Mouse (Mus musculus) erythroblast, embryonic 14.5 days (primary cell): ENCODE results near the gene Acp5. TPM values are rescaled to one million over a fixed set of nuclear protein-coding genes. Genes with fewer than 3 reads are reported as not detected.
A peak's percentile ranks its signal among the peaks of the same experiment; 100 is the strongest.
"Not testable (repeated sequence)": the region's sequence is repeated elsewhere in the genome, so short reads cannot be mapped to it uniquely, and the experiment has no call there.

Experiments
- H3K27me3 ChIP-seq: 2 replicates; pipeline ENCODE4 v1.6.1; 2012; ENCODE audit warnings: inconsistent platforms; ENCODE audit not compliant: control insufficient read depth
- H3K36me3 ChIP-seq: 2 replicates; pipeline ENCODE4 v1.6.1; 2012; ENCODE audit warnings: mild to moderate bottlenecking, inconsistent platforms; ENCODE audit not compliant: control insufficient read depth
- H3K4me1 ChIP-seq: 2 replicates; pipeline ENCODE4 v1.6.1; 2012; ENCODE audit warnings: inconsistent platforms; ENCODE audit not compliant: control insufficient read depth
- H3K4me3 ChIP-seq: replicated peaks from 2 replicates; pipeline ENCODE3; 2012; ENCODE audit warnings: moderate library complexity, mild to moderate bottlenecking, inconsistent platforms
- H3K9me3 ChIP-seq: 2 replicates; pipeline ENCODE4 v1.6.1; 2012; ENCODE audit warnings: low read length, inconsistent platforms, mixed read lengths; ENCODE audit not compliant: control insufficient read depth
- GATA1 ChIP-seq: IDR thresholded peaks from 2 replicates; pipeline ENCODE4 v1.6.1; 2012; ENCODE audit warnings: low read length, inconsistent platforms, mixed read lengths
- TAL1 ChIP-seq: IDR thresholded peaks from 3 replicates; pipeline ENCODE4 v1.6.1; 2012; ENCODE audit warnings: low read length, inconsistent platforms, mixed read lengths
- polyA plus RNA-seq: library from polyadenylated mRNA; stranded (reverse); fragments of >175 nt; gene quantifications from 2 replicates; pipeline ENCODE4 v1.2.3, GENCODE M21; 2012

Acp5 gene
- polyA plus RNA-seq, 1 experiment = 46.6 TPM

DNA sequence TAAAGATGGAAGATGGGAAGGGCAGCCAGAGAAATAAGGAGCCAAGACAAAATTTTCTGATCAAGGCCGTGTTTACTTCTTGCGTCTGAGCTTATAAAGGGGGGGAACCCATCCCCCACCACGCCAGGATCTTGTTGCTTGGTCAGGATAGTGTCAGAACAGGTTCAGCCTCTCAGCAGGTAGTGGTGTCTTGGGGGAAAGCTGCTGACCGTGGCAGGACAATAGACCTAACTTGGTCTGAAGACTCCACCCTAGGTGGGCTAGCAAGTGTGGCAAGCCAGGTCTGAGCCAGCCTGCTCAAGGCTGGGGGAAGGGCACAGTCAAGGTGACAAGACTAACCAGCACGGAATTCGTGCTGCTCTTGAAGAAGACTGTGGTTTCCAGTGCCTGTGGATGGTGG lies 25.8 kb upstream of the Acp5 start:
- H3K27me3 ChIP-seq = peaks cover 4% of the 10 kb centered on the region; the same call in 1 of the 2 replicates
- H3K4me1 ChIP-seq = peaks cover 19% of the 10 kb centered on the region
- TF ChIP-seq GATA1 (no peak), TAL1 (no peak)
- no peak overlapping the region for H3K4me3 ChIP-seq
- H3K9me3 ChIP-seq = no peaks in the 10 kb centered on the region
- peaks cover 11% of the 10 kb centered on the region for H3K36me3 ChIP-seq

DNA sequence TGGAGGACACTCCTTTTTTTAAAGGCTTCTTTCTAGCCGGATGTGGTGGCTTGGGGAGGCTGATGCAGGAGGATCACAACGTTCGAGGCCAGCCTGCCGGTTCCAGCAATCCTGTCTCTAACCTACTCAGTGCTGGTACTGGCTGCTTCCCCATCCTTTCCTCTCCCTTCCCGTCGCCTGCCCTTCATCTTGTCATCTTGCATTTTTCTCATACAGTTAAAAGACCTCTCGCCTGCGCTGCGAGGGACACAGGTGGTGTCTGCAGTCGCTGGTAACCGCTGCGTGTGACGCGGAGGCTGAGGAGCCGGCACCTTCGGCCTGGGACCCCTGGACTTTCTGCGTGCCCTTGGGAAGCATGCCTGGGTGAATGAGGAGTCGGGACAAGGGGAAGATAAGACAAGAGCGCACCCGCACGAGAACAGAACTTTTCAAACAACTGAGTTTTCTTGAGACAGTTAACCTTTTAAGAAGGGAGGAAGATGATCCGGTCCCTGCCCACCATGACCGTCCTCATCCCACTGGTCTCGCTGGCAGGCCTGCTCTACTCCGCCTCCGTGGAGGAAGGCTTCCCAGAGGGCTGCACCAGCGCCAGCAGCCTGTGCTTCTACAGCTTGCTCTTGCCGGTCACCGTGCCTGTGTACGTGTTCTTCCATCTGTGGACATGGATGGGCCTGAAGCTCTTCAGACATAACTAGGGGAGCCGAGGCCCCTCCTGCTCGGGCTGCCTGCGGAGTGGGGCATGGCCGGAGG lies 22.2 kb upstream of the Acp5 start:
- H3K27me3 ChIP-seq = no peaks in the 10 kb centered on the region
- peak overlapping the region; percentile 95 for H3K4me3 ChIP-seq
- peaks cover 27% of the 10 kb centered on the region for H3K4me1 ChIP-seq
- TF ChIP-seq TAL1 (no peak), GATA1 (no peak)
- H3K9me3 ChIP-seq = no peaks in the 10 kb centered on the region
- peaks cover 11% of the 10 kb centered on the region for H3K36me3 ChIP-seq

DNA sequence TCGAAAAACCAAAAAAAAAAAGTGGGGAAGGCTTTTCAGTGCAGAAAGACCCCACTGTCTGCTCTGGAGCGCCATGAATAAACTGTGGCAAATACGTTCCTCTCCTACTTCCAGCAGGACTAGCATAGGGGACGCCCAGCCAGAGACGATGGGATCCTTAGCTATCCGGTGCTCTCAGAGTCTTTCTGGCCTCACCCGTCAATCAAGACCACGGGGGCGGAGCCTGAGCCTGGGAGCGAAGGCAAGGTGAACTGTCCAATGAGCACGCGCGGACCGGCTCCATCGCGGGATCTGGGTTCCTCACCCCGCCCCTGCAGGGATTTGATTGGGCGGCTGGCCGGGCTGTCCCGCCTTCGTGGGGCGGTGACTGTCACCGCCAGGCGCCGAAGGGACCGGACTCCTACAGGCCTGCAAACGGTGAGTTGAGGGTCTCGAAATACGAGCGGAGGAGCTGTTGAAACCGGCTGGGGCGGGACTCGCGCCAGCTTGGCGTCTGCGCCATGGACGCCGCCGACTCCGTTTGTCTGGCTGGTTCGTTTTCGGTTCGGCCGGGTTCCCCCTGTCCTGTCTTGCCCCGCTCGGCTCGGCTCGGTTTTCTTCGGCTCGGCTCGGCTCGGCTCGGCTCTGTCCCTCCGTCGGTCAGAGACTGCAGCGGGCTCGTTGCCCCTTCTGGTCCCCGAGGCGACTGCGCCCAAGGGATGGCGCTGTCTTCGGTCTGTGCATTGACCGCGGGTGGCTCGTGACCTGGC lies 21.2 kb upstream of the Acp5 start, which contains the start of gene Pigyl:
Pigyl (plus strand) TSS at position 350 of the 749 bp plus-strand sequence.
- Histone ChIP-seq H3K4me3 (peak within 1 kb of the TSS; percentile 95), H3K27me3 (peaks cover 5% of the 10 kb centered on the region), H3K9me3 (no peaks in the 10 kb centered on the region), H3K36me3 (peaks cover 11% of the 10 kb centered on the region), H3K4me1 (peaks cover 27% of the 10 kb centered on the region)
- no peak for TF ChIP-seq GATA1
- no peak for TF ChIP-seq TAL1

DNA sequence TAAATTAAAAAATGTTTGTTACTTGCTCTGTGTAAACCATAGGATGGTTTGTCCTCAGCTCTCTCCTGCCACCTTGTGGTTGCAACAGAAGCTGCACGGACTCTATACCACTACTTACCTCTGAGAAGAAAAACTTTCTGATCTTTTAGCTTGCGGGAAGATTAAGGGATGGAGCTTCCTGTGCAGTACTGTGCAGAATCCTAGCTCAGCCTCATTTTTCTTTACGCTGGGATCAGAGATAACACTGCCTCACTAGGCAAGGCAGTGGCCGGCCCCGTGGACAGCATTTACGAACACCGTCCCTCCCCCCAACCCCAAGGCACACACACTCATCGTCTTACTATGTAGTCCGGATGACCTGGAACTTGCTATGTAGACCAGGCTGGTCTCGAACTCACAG lies 20.1 kb upstream of the Acp5 start:
- Histone ChIP-seq H3K4me3 (peak overlapping the region; percentile 95), H3K36me3 (peaks cover 11% of the 10 kb centered on the region), H3K4me1 (peaks cover 27% of the 10 kb centered on the region), H3K27me3 (peaks cover 5% of the 10 kb centered on the region), H3K9me3 (no peaks in the 10 kb centered on the region)
- TF ChIP-seq TAL1 = no peak
- no peak for TF ChIP-seq GATA1

DNA sequence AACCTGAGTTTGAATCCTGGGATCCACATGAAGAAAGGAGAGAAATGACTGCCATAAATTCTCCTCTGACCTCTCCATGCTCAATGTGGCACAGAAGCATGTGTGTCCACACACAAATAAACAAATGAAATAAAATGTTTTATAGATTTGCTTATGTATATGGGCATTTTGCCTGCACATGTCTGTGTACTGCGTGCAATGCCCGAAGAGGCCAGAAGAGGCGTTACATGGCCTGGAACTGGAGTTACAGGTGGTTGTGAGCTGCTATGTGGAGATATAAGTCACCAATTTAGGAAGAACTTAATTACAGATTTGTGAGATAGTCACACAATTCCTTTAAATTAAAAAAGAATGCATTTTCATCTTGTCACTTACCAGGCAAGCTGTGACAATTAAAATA lies 18.3 kb upstream of the Acp5 start:
- peaks cover 5% of the 10 kb centered on the region for H3K27me3 ChIP-seq
- H3K4me1 ChIP-seq = peaks cover 38% of the 10 kb centered on the region
- no peaks in the 10 kb centered on the region for H3K9me3 ChIP-seq
- H3K36me3 ChIP-seq = peaks cover 10% of the 10 kb centered on the region
- no peak for TF ChIP-seq GATA1
- no peak for TF ChIP-seq TAL1
- no peak overlapping the region for H3K4me3 ChIP-seq

DNA sequence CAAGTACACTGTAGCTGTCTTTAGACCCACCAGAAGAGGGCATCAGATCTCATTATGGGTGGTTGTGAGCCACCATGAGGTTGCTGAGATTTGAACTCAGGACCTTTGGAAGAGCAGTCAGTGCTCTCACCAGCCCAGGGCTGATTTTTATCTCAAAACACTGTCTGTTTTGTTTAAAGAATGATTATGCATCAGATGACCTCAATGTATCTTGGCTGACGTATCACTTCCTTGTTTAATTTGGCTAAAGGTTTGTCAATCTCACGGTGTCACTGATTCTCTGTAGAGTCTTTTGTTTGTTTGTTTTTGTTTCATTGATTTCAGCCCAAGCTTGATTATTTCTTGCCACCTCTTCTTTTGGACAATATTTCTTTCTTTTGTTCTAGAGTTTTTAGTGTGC lies 15.4 kb upstream of the Acp5 start:
- TF ChIP-seq TAL1 (no peak), GATA1 (no peak)
- peaks cover 15% of the 10 kb centered on the region for H3K4me1 ChIP-seq
- no peak overlapping the region for H3K4me3 ChIP-seq
- no peaks in the 10 kb centered on the region for H3K9me3 ChIP-seq
- H3K27me3 ChIP-seq = peaks cover 9% of the 10 kb centered on the region
- no peaks in the 10 kb centered on the region for H3K36me3 ChIP-seq

DNA sequence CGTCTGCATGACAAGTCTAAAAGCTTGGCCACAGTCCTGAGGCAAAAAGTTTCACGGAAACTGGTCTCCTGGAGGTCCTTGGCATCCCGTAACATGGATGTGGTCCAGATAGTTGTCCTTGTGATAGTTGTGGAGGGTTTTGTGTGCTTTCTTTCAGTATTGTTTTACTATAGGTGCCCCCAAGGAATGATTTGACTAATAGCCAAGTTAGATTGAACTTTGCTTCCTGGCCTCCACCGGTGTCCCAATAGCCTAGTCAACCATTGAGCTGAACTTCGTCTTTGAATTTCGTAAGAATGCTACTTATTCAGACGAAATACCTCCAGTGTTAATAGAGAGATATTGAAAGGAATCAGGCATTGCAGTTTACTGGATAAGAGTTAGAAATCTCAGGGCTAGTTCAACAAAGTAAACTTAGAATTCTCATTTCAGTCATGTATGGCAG lies 14.8 kb upstream of the Acp5 start:
- H3K4me1 ChIP-seq = peaks cover 11% of the 10 kb centered on the region
- not testable (repeated sequence) for H3K4me3 ChIP-seq, H3K9me3 ChIP-seq, H3K27me3 ChIP-seq, H3K36me3 ChIP-seq

DNA sequence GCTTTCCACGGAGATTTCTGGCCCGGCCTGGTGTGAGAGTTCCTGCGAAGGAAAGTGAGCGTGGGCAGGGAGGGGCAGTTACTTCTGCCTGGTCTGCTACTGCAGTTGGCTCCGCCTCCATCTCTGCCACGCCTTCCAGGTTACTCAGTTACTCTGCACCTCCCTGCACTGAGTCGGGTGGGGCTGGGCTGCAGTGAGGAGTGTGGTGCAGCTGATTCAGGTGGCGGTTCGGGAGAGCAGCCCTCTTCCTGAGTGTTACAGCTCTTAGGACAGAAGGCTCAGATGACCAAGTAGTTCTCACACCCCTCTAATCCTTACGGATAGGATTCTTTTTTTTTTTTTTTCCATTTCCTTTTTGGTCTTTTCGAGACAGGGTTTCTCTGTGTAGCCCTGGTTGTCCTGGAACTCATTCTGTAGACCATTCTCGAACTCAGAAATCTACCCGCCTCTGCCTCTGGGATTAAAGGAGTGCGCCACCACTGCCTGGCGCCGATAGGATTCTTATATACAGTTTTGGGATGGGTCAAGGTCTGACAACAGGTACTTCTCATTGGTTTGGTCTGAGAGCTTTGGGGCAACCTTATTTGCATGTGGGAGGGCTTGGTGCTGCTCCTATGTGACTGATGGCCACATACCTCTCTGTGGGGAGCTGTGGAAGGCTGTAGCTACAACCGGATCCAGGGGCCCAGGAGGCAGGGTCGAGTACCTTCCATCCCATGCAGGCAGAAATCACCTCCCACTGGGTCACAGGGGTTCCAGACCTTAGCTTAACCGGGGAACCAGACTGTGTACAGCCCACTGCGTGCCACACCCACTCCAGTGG lies 14.1 kb upstream of the Acp5 start:
- H3K9me3 ChIP-seq = no peaks in the 10 kb centered on the region
- TF ChIP-seq GATA1 (no peak), TAL1 (no peak)
- H3K4me3 ChIP-seq = no peak overlapping the region
- peaks cover 9% of the 10 kb centered on the region for H3K27me3 ChIP-seq
- no peaks in the 10 kb centered on the region for H3K36me3 ChIP-seq
- H3K4me1 ChIP-seq = peaks cover 11% of the 10 kb centered on the region

DNA sequence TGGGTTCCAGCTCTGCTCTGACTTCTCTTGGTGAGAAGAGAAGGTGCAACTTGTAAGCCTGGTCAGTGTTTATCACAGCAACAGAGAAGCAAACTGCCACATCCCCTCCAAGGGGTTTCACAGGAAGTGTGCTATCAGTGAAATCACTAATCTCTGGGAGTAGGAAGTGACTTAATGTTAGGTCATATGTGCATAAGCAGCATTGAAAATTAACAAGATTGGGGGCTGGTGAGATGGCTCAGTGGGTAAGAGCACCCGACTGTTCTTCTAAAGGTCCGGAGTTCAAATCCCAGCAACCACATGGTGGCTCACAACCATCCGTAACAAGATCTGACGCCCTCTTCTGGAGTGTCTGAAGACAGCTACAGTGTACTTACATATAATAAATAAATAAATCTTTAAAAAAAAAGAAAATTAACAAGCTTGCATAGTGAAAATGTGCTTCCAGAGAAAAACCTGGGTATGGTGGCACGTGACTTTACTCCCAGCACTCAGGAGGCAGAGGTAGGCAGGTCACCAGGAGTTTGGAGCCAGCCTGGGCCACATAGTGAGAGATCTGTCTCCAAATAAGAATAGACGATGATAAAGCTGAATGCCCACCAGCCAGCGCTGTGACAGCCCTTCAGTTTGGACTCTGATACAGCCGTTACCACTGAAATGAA lies 8.9 kb upstream of the Acp5 start:
- TF ChIP-seq TAL1 = no peak
- no peak for TF ChIP-seq GATA1
- H3K27me3 ChIP-seq = 0 out of 2 replicates have a peak, but pooled peaks cover 4% of the 10 kb centered on the region

More for the DNA sequence above, 8.9 kb upstream of the Acp5 start:
- Histone ChIP-seq H3K4me3 (no peak overlapping the region), H3K36me3 (no peaks in the 10 kb centered on the region), H3K4me1 (peaks cover 10% of the 10 kb centered on the region), H3K9me3 (peaks cover 3% of the 10 kb centered on the region; the same call in 1 of the 2 replicates)
